Mouse (Mus musculus) kidney, postnatal 0 days (tissue): Measurements from ENCODE around the gene Ctcf. TPM values are rescaled to one million over a fixed set of nuclear protein-coding genes. Genes with fewer than 3 reads are reported as not detected.

Experiments used
- ATAC-seq: fragments of 200-750 bp; cut with Nextera tagmentation; replicated peaks from 2 replicates; pipeline ENCODE4 v1.8.0; 2017; ENCODE audit warnings: low read depth, moderate number of reproducible peaks, moderate TSS enrichment, moderate library complexity; ENCODE audit not compliant: low FRiP score
- DNase-seq: peaks from one replicate; pipeline ENCODE4 v3.0.0-alpha.2; 2016; ENCODE audit warnings: low spot score
- H3K27ac ChIP-seq: fragments of 300-500 bp; sonication (generic); 2 replicates; pipeline ENCODE4 v1.5.1; 2014; ENCODE audit warnings: mild to moderate bottlenecking
- H3K27me3 ChIP-seq: fragments of 300-500 bp; sonication (generic); 2 replicates; pipeline ENCODE4 v1.6.1; 2014; ENCODE audit warnings: low read length, mixed read lengths; ENCODE audit not compliant: insufficient read depth
- H3K36me3 ChIP-seq: fragments of 300-500 bp; sonication (generic); 2 replicates; pipeline ENCODE4 v1.6.1; 2014; ENCODE audit warnings: low read length, mixed read lengths; ENCODE audit not compliant: insufficient read depth
- H3K4me1 ChIP-seq: fragments of 300-500 bp; sonication (generic); replicated peaks from 2 replicates; pipeline ENCODE4 v1.6.1; 2014; ENCODE audit warnings: antibody characterized with exemption, low read length, mixed read lengths; ENCODE audit not compliant: insufficient read depth
- H3K4me2 ChIP-seq: fragments of 300-500 bp; sonication (generic); 2 replicates; pipeline ENCODE4 v1.6.1; 2014; ENCODE audit warnings: mild to moderate bottlenecking, low read length, moderate library complexity, mixed read lengths
- H3K4me3 ChIP-seq: fragments of 300-500 bp; sonication (generic); replicated peaks from 2 replicates; pipeline ENCODE4 v1.5.1; 2014; ENCODE audit warnings: low read depth, low read length
- H3K9ac ChIP-seq: fragments of 300-500 bp; sonication (generic); 2 replicates; pipeline ENCODE4 v1.6.1; 2014; ENCODE audit warnings: low read depth, low read length
- H3K9me3 ChIP-seq: fragments of 300-500 bp; sonication (generic); replicated peaks from 2 replicates; pipeline ENCODE4 v1.6.1; 2016; ENCODE audit warnings: low read length, inconsistent platforms, mixed read lengths
- CTCF ChIP-seq: IDR thresholded peaks from 2 replicates; pipeline ENCODE4 v1.5.1; 2016; ENCODE audit warnings: antibody characterized with exemption, low read depth, mild to moderate bottlenecking, moderate library complexity
- WGBS: fragments of 180-500 bp; shearing (Covaris S2); extraction: QIAGEN DNeasy Blood & Tissue Kit; methylation state at CpG from one replicate; pipeline ENCODE4 v1.1.7; 2014; 5-methylcytosine and 5-hydroxymethylcytosine counted together
- polyA plus RNA-seq: library from polyadenylated mRNA; unstranded; fragments of >200 nt; fragmentation: Nextera tagmentation; extraction: Ambion mirVana; gene quantifications from 2 replicates; pipeline ENCODE4 v1.2.1, GENCODE M21; 2015

Ctcf gene
- polyA plus RNA-seq, 1 experiment from 2014 or later: 89.4 TPM

- peaks cover 18% of the 10 kb centered on the region; the same call in 1 of the 2 replicates for H3K4me1 ChIP-seq
- no peak for TF ChIP-seq CTCF
- H3K27ac ChIP-seq: 0 out of 2 replicates have a peak overlapping the region, but pooled peaks have one; percentile 44
- DNase-seq (peak; percentile 86), ATAC-seq (peak; percentile 70)
- H3K9ac ChIP-seq: peak overlapping the region; percentile 49
- peak overlapping the region; percentile 84 for H3K4me2 ChIP-seq
- 3% methylated on average over 50 of the region's 50 CpGs for WGBS
- peaks cover 37% of the 10 kb centered on the region for H3K36me3 ChIP-seq
- no peaks in the 10 kb centered on the region for H3K9me3 ChIP-seq
- no peaks in the 10 kb centered on the region for H3K27me3 ChIP-seq
- H3K4me3 ChIP-seq: peak overlapping the region; percentile 46
These were observed 22.4 kb upstream of the Ctcf start for GRCm38 (mm10) chr8:105613830-105614511.

- 90% methylated on average over 9 of the region's 9 CpGs for WGBS
- TF ChIP-seq CTCF: no peak
- no peaks in the 10 kb centered on the region for H3K9me3 ChIP-seq
- no peak overlapping the region for H3K4me3 ChIP-seq
- no peak overlapping the region for H3K9ac ChIP-seq
- DNase-seq (no peak), ATAC-seq (no peak)
- no peak overlapping the region for H3K27ac ChIP-seq
- H3K27me3 ChIP-seq: no peaks in the 10 kb centered on the region
- peaks cover 56% of the 10 kb centered on the region for H3K36me3 ChIP-seq
- peaks cover 13% of the 10 kb centered on the region; the same call in 1 of the 2 replicates for H3K4me1 ChIP-seq
- no peak overlapping the region for H3K4me2 ChIP-seq
These were observed 20.4 kb upstream of the Ctcf start for GRCm38 (mm10) chr8:105615942-105616341.

GRCm38 (mm10) chr8:105617451-105618278 is 18.7 kb upstream of the Ctcf start:
- no peak overlapping the region for H3K27ac ChIP-seq
- no peak for TF ChIP-seq CTCF
- H3K4me2 ChIP-seq: no peak overlapping the region
- H3K36me3 ChIP-seq: peaks cover 66% of the 10 kb centered on the region
- DNase-seq: no peak
- no peak overlapping the region for H3K4me3 ChIP-seq
- no peak for ATAC-seq
- no peaks in the 10 kb centered on the region for H3K9me3 ChIP-seq
- no peak overlapping the region for H3K9ac ChIP-seq
- H3K27me3 ChIP-seq: no peaks in the 10 kb centered on the region
- WGBS: 89% methylated on average over 21 of the region's 21 CpGs
- H3K4me1 ChIP-seq: peaks cover 22% of the 10 kb centered on the region; the same call in 1 of the 2 replicates

- H3K9me3 ChIP-seq: no peaks in the 10 kb centered on the region
- H3K4me1 ChIP-seq: peaks cover 22% of the 10 kb centered on the region
- WGBS: 91% methylated on average over 5 of the region's 5 CpGs
- H3K36me3 ChIP-seq: peaks cover 66% of the 10 kb centered on the region
- no peak overlapping the region for H3K27ac ChIP-seq
- H3K27me3 ChIP-seq: no peaks in the 10 kb centered on the region
- no peak for TF ChIP-seq CTCF
- ATAC-seq (no peak), DNase-seq (no peak)
- H3K4me2 ChIP-seq: no peak overlapping the region
- no peak overlapping the region for H3K4me3 ChIP-seq
- no peak overlapping the region for H3K9ac ChIP-seq
These were observed 18.1 kb upstream of the Ctcf start for GRCm38 (mm10) chr8:105618279-105618634.

GRCm38 (mm10) chr8:105618892-105619591 is 17.3 kb upstream of the Ctcf start:
- Histone ChIP-seq H3K4me3 (no peak overlapping the region), H3K36me3 (peaks cover 66% of the 10 kb centered on the region), H3K27me3 (no peaks in the 10 kb centered on the region), H3K27ac (no peak overlapping the region), H3K9me3 (no peaks in the 10 kb centered on the region), H3K4me1 (peaks cover 27% of the 10 kb centered on the region), H3K9ac (no peak overlapping the region), H3K4me2 (no peak overlapping the region)
- no peak for TF ChIP-seq CTCF
- ATAC-seq (no peak), DNase-seq (no peak)
- 92% methylated on average over 19 of the region's 19 CpGs for WGBS

GRCm38 (mm10) chr8:105620211-105620610 is 16.2 kb upstream of the Ctcf start:
- ATAC-seq (no peak), DNase-seq (no peak)
- WGBS: 88% methylated on average over 19 of the region's 19 CpGs
- no peak overlapping the region for H3K4me3 ChIP-seq
- H3K9me3 ChIP-seq: no peaks in the 10 kb centered on the region
- H3K27me3 ChIP-seq: no peaks in the 10 kb centered on the region
- H3K27ac ChIP-seq: no peak overlapping the region
- peaks cover 66% of the 10 kb centered on the region for H3K36me3 ChIP-seq
- H3K4me2 ChIP-seq: no peak overlapping the region
- peaks cover 22% of the 10 kb centered on the region for H3K4me1 ChIP-seq
- no peak for TF ChIP-seq CTCF
- no peak overlapping the region for H3K9ac ChIP-seq
